Mouse (Mus musculus): Measurements from ENCODE around the gene Krtap12-1.
"Not testable (repeated sequence)": the region's sequence is repeated elsewhere in the genome, so short reads cannot be mapped to it uniquely, and the experiment has no call there.

GRCm38 (mm10) chr10:77711157-77711556 is 9.2 kb upstream of the Krtap12-1 start, which contains the start of gene Gm10024:
- not testable (repeated sequence) for TF ChIP-seq POLR2A (IDR thresholded peaks at IDR 0.05; ENCODE audit: control insufficient read depth, low read depth, low read length); CTCF (IDR thresholded peaks at IDR 0.05; ENCODE audit: control insufficient read depth, insufficient read depth, insufficient replicate concordance, low read depth, low read length)
